Mouse (Mus musculus) spleen, postnatal 14 days (tissue): ENCODE data around the gene Hoxa10.

Experiments
- DNase-seq, 2 experiments: peaks; one replicate each; pipeline ENCODE4 v3.0.0; 2021 to 2022; ENCODE audit warnings: low spot score in 2 of 2

Gene Hoxa10

DNA sequence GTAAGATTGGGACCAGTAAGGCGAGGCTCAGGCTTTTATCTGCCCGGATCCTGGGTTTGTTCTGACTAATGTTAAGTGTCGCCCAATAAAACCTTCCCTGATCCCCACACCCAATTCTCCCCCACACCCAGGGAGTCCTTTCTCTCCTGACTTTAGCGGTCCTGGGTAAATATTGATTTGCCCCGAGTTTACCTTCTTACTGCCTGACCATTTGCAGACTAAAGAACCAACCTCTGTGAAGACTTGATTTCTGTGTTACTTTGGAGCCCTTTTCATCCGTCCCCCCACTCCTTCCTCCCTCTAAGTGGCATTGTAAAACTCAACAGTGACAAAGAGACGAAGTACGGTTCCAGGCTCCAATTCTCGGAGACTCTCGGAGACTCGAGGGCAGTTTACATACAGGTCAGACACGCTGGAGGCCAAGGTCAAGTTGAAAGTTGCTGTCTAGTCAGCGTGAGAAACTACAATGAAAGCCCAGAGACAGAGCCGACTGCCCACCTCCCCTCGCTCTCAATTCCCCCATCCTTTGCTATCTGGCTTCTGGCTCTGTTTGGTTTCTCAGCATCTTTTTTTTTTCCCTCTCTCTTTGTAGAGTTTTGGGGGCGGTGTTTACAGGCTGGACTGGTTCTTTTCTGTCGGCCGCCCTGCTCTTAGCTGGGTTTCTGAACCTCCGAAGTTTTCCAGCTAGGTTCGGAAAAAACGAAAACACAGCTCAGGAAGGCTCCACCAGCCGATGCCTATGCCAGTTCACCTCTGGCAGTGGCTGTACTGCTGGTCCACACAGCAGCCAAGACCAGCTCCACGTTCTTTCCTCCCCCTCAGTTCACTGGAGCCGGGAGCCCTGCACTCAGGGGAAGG, 22.0 kb upstream of the Hoxa10 start:
- DNase-seq, result no peak

DNA sequence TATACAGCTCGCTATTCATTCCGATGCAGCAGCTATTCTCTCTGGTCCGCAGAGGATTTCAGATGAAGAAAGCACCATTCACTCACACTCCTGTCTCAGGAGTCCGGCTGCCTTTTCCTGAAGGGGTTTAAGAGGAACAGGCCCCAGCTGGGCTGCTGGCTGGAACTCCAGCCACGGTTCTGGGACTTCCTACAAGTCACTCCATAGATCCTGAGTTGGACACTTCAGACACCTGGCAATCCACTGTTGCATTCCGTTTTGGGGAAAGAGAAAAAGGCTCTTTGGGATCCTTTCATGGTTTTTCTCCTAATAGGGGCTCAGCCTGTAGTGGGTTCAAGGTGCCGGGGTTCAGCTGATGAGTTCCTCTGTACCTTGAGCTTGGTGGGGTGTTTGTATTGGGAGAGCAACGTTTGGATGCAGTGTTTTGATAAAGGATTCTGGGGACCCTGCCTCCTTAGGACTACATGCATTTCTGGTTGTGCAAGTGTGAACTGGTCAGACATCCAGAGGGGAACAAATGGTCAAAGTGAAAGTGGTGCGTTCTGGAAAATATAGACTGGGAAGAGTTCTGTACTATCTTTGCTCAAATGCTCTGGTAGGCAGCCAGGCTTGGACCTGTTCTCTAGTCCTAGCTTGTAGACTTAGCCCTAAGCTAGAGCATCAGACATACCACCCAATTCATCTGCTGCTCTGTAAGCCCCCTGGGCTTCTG, 21.3 kb upstream of the Hoxa10 start:
- DNase-seq, result no peak

DNA sequence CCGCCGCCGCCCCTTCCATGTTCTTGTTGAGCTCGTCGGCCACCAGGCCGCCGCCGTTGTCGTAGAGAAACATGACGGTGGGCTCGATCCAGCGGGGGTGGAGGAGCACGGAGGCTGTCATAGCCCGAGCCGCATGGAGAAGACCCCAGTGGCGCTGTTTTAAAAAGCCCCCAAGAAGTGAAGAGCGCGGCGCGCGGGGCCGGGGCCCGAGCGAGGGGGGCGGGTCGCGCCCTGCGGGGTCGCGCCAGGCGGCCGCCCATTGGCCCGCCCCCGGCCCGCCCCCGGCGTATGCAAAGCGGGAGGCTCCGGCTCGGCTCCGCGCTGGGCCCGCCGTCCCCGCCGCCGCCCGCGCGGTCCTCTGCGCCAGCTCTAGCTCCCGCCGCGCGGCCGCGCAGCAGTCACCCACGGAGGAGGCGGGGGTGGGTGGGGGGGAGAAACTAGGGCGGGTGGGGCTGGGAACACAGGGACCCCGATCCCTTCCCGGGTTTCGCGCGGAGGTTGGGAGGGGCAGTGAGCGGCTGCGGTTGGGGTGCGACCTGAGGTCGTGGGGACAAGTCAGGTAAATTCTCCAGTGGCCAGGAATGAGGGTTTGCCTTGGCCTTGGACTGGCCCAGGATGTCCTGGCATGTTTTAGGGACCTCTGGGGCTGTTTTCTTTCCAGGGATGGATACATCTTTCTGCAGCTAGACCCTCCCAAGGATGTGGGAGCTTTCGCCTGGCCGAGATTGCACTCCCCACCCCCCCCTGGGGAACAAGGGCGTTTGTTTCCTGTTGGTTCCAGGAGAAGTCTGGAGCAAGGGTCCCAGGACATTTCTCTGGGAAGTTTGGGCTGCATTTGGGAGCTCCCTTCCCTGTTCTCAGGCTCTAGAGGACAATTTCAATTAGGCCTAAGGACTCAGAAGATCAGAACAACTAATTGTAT, 20.3 kb upstream of the Hoxa10 start, which contains the start of gene Hoxa13:
Hoxa13 (minus strand) TSS at position 227 of the 922 bp plus-strand sequence.
- no peak for DNase-seq

DNA sequence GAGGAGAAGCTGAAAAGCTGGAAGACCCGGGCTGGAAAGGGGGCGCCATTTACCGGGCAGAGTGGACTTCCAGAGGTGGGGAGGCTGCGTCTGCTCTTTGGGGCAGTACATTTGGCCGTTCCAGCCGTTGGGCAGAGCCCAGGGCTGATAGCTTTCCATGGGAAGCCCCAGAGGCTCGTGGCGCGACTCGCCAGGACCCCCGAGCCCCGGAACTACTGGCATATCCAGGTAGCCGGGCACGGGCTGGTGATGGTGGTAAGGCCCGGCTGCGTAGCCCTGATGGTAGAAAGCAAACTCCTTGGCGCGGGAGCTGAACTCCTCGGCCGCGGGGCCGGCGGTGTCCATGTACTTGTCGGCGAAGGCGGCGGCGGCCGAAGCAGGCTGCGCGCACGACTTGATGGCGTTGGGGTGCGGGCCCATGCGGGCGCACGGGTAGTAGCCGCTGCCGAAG, 19.2 kb upstream of the Hoxa10 start:
- DNase-seq, result no peak

DNA sequence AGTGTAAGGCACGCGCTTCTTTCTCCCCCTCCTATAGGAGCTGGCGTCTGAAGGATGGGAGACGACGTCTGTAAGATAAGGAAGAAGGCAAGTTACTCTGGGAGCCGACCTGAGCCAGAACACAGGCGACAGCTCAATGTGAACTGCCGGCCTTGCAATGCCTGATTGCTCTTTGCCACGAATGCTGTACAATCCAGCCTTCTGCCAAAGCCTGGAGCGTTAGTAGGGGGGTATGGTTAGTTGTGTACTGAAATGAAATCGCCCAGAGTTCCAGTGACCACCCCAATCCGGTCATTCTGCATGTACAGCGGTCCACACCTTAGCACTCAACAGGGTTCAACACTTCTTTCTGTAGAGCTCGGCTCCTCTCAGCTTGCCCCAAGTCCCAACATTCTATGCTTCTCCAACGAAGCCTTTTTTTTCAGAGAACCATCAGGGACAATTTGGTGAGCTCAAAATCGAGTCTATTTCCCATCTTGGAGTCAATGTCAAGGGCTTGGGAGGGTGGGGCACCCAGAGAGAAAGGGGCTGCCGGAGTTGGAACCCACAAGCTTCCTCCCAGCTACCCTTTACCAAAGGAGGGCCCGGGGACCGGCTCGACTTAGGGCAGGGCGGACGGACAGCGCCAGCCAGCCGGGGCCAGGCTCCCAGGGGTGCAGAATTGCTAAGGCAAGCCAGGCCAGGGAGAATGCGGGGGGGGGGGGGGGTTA, 18.6 kb upstream of the Hoxa10 start:
- no peak for DNase-seq

DNA sequence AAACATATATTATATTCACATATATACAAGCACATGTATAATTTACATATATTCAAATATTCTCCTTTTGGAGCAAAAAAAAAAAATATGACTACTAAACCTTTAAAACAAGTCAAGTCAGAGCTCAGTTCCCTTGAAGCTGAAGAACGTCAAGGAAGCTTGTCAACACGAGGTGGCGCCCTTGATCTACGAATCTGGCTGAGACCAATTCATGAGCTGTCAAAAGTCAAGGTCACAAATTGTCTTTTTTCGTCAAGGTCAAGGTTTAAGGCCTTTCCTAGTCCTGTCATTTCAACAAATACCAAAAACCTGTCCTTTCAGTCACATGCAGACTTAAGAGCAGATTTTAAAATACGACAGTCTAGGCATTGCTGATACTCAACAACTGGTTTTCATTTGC, 16.3 kb upstream of the Hoxa10 start:
- peak; percentile 40 to 73 for DNase-seq

DNA sequence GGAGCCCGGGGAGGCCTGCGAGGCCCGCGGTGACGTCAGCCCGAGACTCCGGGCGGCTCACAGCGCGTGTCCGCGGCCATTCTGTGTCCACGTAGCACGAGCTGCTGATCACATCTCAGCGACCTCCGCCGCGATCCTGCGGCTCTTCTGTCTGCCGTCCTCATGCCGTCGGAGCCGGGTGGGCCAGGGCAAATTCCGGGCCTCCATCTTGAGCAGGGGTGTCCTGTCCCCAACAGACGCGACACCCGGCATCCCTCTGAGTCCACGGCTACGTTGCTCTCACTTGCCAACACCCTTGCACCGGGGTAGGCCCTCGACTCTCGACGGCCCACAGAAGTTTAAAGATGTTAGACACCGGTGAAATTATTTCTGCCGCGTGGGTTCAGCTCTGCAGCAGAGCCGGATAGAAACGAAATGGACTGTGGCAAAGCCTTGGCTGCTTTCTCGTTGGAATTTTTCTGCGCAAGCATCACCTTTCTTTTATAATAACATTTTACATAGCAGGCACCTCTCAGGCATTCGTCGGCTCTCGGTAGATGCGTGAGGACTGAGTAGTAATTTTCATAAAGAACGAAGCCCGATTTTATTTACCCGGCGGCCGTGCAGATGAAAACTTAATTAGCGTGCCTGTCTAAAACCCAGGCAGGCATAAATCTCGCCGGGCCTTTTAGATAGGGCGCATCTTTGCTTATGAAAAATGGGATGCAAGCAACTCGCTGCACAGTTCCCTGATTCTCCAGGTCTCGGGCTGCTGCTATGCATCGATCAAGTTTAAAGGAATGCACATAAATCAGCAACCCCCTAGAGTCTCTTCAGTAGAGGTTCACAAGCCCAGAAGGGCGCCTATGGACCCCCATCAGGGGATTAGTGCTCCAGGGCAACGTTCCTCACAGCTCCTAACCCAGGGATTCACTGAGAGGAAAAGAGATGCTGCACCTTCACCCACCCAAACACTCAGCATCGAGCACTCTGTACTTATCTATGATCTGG, 13.2 kb upstream of the Hoxa10 start:
- DNase-seq, result peak in 1 of 2 experiments; percentile 7

DNA sequence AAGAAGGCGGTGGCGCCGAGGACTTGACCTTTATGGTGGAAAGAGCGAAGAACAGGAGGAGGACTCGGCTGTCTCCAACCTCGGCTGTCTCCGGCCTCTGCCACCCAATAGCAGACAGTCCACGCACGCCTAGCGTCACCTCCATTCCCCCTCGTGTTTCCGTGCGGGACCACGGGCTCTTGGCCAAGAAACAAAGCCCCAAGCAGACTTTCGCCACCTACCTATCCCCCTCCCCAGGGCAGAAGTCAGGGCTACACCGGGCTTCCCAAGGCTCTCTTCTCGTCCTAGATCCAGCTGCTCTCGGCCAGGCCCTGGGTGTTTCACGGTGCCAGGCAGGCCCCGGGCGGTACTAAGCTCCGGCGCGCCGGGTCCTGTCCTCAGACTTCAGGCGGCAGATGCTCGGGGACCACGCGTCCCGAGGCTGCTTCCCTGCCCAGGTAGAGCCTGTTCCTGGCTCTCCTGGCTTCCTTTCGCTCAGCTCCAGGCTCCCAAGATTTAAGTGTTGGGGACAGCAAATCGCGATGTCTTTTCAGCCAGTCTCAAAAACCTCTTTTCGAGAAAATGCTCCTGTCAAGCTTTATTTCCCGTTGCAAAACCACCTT, 12.2 kb upstream of the Hoxa10 start:
- DNase-seq, result peak in 1 of 2 experiments; percentile 6

DNA sequence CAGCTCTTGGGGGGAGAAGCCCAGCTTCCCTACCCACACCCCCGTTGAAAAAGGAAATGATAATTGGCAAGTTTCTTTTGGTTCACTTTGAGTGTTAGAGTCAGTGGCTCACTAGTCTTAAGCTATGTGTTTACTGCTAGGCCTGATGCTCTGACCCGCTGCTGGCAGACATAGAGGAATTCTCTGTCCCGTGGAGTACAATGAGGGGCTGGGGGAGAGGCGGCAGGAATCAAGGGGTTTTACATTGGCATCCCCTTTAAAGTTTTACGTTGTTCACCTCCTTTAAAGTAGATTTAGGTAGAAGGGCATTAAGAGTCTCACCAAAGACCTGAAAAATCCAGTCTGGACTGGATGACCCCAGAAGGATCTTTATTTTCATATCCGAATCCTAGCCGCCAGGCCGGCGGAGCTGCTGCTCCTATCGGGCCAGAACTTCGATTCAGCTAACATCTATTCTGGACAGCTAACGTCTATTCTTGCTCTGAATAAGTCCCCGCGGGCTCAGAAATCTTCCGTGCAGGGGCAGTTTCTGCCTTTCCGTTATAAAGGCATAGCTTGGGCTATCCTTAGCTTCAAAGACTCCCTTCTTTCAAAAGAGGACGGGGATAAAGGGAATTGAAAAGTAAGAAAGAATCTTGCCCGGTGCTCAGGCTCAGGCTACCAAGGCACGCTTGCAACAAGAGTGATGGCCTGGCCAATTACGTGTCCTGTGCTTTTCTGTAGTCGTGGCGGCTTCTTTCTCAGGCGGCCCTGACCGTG, 11.5 kb upstream of the Hoxa10 start:
- DNase-seq, result peak in 1 of 2 experiments; percentile 1

DNA sequence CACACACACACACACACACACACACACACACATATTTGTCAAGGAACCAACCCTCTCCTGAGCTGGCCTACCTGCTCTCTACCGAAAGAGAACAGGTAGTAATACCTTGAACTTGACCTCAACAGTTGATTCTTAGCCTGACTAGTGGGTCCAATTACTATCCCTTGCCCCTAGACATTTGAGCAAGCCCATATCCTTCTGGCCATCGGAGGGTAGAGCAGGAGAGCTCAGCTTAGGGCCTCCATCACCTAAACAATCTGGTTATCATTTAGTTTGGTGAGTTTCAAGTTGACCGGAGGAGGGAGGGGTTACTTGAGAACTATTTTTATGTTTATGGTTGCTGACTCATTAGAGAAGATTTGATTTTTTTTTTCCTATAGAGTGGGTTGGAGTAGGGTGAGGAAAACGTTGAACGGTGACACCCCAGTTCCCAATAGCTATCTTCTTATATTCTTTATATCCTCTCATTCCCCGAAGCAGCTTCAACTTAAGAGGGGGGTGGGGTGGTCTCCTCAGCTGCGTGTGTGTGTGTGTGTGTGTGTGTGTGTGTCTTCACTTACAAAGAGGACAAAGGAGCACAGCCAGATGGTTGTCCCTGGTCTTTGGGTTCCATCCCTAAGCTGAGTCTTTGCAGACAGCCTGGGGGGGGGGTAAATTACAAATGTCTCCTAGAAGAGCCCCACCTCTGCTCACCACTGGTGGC, 10.7 kb upstream of the Hoxa10 start:
- DNase-seq, result peak in 1 of 2 experiments; percentile 1

DNA sequence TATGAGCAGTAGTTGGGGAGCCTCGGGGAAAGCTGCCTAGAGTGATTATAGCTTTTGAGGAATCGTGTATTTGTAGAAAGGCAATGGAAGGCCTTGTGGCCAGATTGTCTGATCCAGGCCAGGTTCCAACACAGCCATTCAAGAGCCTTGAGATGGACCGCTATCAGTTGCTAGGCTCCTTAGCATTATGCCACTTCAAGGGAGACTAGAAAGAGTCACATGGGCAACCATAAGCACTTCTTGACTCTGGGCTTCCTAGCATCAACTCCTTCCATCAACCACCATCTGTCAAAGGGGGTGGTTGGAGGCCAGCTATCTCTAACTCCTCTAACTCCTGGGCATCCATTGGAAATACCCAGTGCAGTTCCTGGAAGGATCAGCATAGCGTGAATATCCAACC, 9.2 kb upstream of the Hoxa10 start:
- DNase-seq, result peak in 1 of 2 experiments; percentile 1

DNA sequence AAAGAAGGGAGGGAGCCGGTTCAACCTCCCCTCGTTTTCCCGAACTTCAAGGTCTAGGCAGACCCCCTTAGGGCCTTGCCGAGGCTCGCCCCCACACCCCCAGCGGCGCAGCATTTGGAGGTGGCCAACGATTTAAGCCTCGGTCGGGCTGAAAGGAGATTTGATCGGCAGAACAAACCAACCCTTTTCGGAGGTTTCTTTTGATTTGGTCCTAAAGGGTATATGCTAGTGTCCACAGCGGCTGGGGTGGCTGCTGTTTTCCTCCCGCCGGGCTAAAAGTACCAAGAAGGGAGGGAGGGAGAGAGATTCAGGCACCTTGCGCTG, 8.7 kb upstream of the Hoxa10 start:
- peak in 1 of 2 experiments; percentile 4 for DNase-seq

DNA sequence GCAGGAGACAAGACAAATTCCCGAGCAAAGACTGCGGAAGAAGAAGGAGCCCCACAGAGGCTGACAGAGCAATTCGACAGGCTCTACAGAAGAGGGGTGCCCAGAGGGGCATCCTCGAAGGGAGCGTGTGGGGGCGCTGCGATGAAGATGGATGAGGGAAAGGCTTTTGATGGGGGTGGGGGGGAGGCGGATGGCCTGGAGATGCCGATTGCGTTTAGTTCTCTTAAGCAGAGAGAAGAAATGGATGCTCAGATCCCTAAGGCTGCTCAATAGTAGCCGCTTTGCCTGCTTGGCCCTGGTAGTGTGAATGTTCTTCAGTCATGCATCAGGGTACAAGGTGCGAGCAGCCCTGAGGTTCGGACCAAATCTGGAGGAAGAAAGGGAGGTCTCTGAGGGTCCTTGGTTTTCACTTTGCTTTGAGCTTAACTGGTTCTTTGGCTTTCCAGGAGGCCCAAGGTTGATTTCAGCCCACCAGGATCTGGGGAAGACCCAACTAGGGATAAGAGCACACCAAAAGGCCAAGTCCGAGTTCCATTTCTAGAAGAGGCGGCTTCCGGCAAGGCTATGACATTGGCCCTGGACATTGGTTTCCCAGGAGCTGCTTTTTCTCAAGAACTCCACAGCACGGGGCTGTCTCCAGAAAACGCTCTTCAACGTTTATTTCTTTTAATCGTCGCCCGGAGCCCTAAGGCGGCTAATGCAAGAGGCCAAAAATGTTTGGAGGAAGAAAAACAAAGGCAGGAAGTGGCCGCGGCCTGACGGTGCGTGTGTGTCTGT, 8.2 kb upstream of the Hoxa10 start:
- DNase-seq, result peak in 1 of 2 experiments; percentile 1

DNA sequence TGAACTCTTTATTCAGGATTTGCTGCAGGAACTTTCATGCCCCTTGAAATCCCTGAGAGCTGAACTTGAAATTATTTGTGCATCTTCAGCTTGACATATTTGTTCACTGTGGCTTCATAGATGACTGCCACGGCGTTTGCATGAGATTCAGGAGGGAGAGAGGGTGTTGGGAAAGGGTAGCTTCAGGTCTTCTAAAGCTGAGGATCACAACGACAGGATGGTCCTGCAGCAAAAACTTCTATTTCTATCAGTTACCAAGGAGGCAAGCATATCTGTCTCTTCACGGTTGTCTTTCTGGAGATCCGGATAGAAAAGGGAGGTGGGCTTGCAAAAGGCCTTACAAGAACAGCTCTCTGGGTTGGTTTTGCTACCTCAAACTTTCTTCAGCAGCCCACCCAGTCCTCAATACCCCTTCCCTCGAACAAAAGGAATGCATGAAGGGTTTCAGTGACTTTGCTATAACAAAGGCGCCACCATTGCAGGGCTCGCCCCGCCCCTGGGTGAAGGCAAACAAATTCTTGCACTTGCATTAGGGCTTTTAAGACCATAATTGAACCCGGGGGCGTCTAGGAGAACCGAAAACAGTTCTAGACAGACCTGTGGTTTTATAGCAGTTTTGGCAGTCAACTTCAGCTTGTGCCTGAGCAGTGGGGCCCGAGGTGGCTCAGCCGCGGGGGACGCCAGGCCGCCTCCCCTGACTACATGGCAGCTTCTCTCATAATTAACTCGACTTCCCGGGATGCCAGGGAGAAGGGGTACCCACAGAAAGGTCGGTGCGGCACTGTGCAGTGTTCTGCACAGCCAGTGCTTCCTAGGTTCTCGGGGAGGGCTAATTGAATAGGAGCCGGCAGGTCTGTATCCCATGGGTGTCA, 7.3 kb upstream of the Hoxa10 start:
- peak in 1 of 2 experiments; percentile 5 for DNase-seq

DNA sequence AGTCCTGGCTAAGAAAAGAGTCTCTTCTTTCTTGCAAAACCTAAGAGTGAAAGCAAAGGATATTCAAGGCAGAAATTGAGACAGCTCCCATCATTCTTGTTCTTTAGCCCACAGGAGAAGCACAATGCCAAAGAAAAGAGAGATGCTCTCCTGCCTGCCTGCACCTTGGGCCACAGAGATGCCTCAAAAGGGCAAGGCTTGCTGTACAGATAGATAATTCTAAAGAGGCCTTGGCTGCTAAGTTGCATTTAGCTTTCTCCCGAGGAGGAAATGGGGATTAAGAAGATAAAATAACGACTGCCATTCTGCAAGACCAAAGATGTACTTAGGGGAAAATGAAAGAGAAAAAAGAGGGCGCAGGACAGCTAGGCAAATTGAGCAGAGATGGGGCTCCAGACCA, 6.3 kb upstream of the Hoxa10 start:
- no peak for DNase-seq

DNA sequence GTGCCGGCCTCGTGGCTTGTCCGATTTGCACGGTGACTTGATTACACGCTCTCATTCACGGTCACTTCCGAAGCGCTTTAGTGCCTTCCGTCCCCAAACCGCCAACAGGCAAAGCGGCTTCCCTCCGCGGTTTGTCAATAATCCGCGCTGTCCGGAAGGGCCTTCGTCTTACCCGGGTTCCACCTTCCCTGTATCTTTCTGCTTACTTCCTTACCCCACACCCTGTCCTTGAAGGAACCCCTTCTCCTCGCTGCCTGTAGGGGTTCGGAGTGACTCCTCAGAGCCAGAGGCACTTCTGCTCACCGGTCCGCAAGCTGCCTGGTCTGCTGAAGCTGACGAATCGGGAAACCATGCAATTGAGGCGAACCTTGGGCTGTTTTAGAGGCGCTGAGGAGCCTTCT, 5.7 kb upstream of the Hoxa10 start:
- DNase-seq, result peak in 1 of 2 experiments; percentile 5
